Mouse (Mus musculus): ENCODE results near the gene Fmc1. TPM values are rescaled to one million over a fixed set of nuclear protein-coding genes. Genes with fewer than 3 reads are reported as not detected.

Fmc1 gene
- polyA plus RNA-seq, 1 experiment from 2014 or later = 106 TPM

Small RNAs within 50 kb of the gene (microRNA-seq; reads per million reads assigned to microRNA genes)
- gene Mir7670 = not detected

Other genes starting within 250 kb of the Fmc1 start
- gene Zc3hav1l, start 234.2 kb upstream of the Fmc1 start, polyA plus RNA-seq (2014; fragmentation: Nextera tagmentation; extraction: Ambion mirVana) = 15.4 and 17.0 TPM in 2 replicates
- 1.4 and 1.7 TPM in 2 replicates for gene Zc3hav1, start 178.9 kb upstream of the Fmc1 start, polyA plus RNA-seq (2014; fragmentation: Nextera tagmentation; extraction: Ambion mirVana)
- 9.9 and 11.8 TPM in 2 replicates for gene Ttc26, start 152.0 kb upstream of the Fmc1 start, polyA plus RNA-seq (2014; fragmentation: Nextera tagmentation; extraction: Ambion mirVana)
- gene Ubn2, start 99.6 kb upstream of the Fmc1 start, polyA plus RNA-seq (2014; fragmentation: Nextera tagmentation; extraction: Ambion mirVana) = 20.0 TPM in 2 replicates
- gene Luc7l2, start 17.8 kb downstream of the Fmc1 start, polyA plus RNA-seq (2014; fragmentation: Nextera tagmentation; extraction: Ambion mirVana) = 32.7 and 35.6 TPM in 2 replicates
- 0.07 TPM in 1 of 2 replicates, not detected in the other for gene Klrg2, start 103.7 kb downstream of the Fmc1 start, polyA plus RNA-seq (2014; fragmentation: Nextera tagmentation; extraction: Ambion mirVana)
- gene Clec2l, start 129.6 kb downstream of the Fmc1 start, polyA plus RNA-seq (2014; fragmentation: Nextera tagmentation; extraction: Ambion mirVana) = 4.7 and 6.5 TPM in 2 replicates